Mouse (Mus musculus) cerebellum, adult 18-20 months (tissue): Measurements from ENCODE around the gene Kcnk3.

Experiments used
- DNase-seq, 2 experiments: peaks; one replicate each; pipeline ENCODE4 v3.0.0; 2021

Kcnk3 gene

GRCm38 (mm10) chr5:30646036-30646435 is 58.1 kb downstream of the Kcnk3 start:
- no peak for DNase-seq

- no peak for DNase-seq
These were observed 59.4 kb downstream of the Kcnk3 start for GRCm38 (mm10) chr5:30647396-30647795.

DNA sequence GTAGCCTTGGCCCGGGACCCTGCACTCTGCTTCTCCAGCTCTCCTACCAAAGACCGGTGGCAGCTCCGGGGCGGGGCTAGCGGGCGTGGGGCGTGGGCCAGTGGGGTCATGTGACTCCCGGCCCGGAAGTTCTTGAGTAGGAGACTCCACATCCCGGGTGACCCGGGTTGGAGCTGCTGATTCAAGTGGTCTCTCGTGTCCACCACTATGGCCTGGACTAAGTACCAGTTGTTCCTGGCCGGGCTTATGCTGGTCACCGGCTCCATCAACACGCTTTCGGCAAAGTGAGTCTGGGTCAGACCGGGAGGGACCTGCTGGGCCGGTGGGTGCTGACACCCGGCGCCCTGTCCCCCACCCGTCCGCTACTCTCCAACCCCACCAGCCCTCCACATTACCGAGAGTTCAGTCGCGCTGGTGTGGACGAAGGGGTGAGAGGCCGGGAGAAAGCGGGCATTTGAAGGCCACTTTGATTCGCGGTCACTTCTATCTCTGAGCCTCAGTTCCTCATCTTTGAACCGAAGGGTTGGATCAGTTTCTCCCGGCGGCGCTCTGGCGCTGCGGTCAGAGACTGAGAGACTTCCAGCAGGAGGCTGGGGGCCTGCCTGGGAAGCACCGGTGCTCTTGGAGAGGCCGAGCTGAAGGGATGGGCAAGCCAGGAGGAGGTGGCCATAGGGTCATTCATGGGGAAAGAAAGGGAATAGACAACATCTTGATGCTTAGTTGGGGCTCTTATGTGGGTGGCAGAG is 60.0 kb downstream of the Kcnk3 start, which contains the start of gene Slc35f6:
Gene Slc35f6, plus strand, starts transcription at position 119 of the 746 bp plus-strand sequence.
- DNase-seq, result peak; percentile 93 to 96

- no peak for DNase-seq
These were observed 61.6 kb downstream of the Kcnk3 start for GRCm38 (mm10) chr5:30649558-30649957.

DNA sequence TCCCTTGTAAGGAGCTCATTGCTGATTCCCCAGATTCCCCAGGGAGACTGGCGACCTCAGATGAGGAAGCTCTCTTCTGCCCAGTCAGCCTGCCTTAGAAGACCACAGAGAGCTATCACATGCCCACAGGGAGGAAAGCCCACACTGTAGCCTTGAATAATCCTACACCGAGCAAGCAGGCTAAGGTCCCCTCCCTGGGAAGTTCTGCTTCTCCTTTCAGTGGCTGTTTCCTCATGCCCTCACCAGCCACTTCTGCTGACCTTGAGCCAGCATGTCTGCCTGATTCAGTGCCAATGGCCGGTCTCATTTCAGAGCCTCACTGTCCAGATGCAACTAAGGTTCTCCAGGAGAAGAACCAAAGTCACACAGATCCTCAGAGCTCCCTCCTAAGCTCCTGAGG is 62.8 kb downstream of the Kcnk3 start:
- DNase-seq, result no peak

DNA sequence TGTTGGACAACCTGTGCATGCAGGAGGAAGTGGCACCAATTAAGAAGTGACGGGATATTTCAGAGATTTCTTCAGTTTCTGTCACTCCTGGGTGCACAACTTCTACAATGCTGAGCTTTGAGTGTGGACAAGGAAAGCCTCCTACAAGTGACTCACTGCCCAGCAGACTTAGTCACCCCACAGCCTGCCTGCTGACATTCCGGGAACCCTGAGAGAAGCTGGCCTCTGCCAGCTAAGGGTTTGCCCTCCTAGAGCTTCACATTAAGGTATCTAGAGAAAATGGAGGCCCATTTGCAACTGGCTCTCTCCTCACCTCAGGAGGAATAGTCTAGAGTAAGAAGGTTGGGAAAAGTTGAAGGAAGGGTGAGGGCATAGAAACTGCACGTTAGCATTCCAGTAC is 63.6 kb downstream of the Kcnk3 start:
- no peak for DNase-seq

GRCm38 (mm10) chr5:30653246-30653645 is 65.3 kb downstream of the Kcnk3 start:
- no peak for DNase-seq

- no peak for DNase-seq
These were observed 67.1 kb downstream of the Kcnk3 start for GRCm38 (mm10) chr5:30655042-30655441.

DNA sequence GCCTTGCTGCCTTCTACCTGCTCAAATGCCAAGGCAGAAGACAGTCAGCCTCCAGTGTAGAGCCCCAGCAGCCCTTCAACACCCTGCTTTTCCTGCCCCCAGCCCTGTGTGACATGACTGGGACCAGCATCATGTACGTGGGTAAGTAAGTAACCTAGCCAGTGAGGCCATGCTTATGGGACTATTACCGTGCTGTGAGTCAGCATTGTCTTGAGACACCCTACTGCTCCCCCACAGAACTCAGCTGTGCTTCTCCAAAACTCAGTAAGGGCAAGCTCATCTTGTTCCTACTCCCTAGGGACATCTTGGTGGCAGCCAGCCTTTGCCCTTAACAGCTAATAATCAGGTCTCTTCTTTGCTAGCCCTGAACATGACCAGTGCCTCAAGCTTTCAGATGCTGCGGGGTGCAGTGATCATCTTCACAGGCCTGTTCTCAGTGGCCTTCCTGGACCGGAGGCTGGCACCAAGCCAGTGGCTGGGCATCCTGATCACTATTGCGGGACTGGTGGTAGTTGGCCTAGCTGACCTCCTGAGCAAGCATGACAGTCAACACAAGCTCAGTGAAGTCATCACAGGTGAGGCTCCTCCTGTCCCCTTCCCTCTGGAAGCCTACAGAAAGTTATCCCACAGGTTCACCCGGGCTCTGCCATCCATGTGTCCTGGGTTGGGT is 67.7 kb downstream of the Kcnk3 start:
- DNase-seq, result no peak

GRCm38 (mm10) chr5:30659042-30659441 is 71.1 kb downstream of the Kcnk3 start:
- DNase-seq, result no peak

- DNase-seq, result no peak
These were observed 72.3 kb downstream of the Kcnk3 start for GRCm38 (mm10) chr5:30660278-30660677.

DNA sequence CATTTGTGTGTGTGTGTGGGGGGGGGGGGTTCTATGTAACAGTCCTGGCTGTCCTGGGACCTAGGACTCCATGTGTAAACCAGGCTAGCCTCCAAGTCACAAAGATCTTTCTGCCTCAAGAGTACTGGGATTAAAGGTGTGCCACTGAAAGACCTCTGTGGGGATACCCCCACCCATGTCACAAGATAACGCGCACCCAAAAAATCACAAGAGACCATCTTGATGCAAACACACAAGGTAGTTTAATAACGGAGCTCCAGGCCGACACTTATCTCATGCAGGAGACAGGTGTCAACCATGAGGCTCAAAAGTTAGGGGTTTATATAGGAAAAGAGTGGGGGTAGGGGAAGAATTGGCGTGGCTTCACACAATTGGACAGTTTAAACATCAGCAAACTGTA is 72.8 kb downstream of the Kcnk3 start:
- no peak for DNase-seq

GRCm38 (mm10) chr5:30665360-30665759 is 77.4 kb downstream of the Kcnk3 start:
- DNase-seq, result no peak

GRCm38 (mm10) chr5:30665968-30666367 is 78.0 kb downstream of the Kcnk3 start:
- DNase-seq, result no peak

DNA sequence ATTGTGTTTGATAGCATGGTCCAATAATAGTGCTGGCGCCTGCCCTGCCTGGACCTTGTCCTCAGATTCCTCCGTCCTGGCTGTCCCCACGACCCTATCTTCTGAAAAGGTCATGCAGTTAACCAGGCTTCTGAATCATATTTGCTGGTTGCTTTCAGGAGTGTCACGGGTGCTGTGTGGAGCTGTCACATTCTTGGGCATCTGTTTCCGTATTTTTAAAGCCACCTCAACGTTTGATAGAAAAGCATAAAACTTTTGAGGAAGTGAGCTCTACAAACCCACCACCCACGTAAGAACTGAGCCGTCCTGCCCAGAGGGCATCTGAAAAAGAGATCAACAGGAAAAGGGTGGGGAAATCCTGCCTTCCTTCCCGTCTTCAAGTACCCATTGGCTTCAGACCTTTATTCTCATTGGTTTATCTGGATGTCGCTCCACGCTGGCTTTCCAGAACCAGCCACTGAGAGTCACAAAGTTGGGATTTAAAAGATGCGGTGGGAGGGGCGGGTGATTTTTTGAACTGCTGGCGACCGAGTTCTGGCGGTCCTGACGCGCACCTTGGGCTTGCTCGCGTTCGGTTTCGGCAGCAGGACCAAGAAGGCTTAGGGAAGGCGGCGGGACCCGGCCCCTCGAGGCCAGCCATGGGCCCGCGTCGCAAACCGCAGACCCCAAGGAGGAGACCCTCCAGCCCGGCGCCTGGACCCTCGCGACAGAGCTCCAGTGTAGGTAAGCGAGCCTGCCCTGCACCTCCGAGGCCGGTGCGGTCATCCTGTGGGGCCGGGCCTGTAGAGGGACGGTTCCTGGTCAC is 78.6 kb downstream of the Kcnk3 start, which contains the start of gene Cenpa:
Gene Cenpa, plus strand, starts transcription at position 387 of the 805 bp plus-strand sequence.
- peak; percentile 86 to 96 for DNase-seq

DNA sequence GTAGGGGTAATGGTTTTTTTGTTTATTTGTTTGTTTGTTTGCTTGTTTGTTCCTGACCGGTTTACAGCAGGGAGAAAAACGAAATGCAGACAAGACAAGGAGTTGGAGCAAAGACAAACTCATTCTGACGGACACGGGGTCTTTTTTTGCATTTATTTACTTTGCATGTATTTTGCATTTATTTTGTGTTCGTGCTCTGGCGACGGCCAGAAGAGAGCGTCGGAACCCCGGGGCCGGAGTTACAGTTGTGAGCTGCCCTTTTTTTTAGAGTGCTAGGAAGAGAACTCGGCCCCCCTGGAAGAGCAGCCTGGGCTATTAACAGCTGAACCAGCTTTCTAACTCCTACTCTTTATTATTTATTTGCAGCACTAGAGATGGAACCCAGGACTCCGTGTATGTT is 79.2 kb downstream of the Kcnk3 start:
- DNase-seq, result no peak

- no peak for DNase-seq
These were observed 79.7 kb downstream of the Kcnk3 start for GRCm38 (mm10) chr5:30667686-30668085.

DNA sequence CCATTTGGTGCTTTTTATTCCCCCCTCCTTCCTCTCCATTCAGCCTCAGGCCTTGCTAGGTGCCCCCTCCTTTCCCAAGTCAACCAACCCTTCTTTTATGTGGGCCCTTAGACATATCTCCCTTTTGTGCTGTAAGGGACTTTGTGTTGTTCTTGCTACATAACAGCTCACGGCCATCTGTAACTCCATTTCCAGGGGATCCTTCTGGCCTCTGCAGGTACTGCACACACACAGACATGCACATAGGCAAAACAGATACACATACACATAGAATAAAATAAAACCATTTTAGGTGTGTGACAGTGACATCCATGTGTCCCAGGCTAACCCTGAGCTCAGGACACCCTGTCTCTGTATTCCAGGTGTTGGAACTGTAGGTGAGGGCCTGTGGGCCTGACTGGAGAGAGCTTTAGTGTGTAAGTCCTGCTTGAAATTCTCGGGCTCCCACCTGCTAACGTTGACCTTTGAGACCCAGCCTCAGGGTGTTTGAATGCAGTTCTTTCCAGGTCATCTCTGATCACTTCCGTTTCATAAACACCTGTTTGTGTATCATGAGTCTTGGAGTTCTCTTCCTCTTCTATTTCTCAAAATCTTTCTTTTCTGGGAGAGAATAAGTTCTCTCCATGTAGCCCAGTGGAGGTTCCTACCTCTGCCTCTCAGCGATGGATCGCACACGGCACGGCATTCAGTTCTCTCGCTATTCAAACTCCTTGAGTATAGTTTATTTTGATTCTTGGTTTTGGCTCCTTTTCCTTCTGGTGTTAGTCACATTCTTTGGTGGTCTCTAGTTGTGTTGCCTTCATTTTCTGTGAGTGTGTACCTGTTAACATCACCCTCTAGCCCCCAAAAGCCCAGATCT is 80.9 kb downstream of the Kcnk3 start:
- DNase-seq, result no peak

- no peak for DNase-seq
These were observed 81.5 kb downstream of the Kcnk3 start for GRCm38 (mm10) chr5:30669496-30669830.

DNA sequence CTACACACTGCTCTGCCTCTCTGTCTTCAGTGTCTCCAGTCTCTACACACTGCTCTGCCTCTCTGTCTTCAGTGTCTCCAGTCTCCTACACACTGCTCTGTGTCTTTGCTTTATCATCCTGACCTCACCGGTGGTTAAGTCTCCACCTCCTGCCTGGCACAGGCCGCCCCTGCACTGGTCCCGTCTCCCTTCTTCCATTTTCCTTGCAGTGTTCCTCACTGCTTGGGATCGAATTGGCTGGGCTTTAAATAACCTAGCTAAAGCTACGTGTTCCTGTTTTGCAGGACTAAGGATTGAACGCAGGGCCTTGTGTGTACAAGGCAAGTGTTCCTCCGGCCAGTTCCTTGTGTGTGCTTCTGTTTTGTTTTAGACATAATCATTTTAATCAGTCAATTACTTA is 82.1 kb downstream of the Kcnk3 start:
- DNase-seq, result no peak

DNA sequence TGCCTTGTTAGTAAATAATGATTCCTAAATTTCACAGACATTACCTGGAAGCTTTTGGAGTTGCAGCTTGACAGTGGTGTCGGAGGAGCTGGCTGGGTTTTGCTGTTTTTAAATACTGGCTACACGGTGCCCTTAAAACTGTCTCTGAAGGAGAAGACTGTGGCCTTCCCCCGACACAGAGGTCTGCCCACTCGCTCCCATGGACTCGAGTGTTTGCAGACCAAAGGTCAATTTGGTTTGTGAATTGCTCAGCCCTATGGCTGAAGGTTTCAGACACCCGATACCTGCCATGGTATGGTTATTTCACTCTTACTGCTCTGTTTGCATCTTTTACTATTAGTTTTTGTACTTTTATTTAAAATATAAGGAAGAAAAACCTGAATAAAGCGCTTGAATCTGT is 86.0 kb downstream of the Kcnk3 start:
- no peak for DNase-seq
